Mouse (Mus musculus) leukemia stem cell, adult 10-12 weeks (primary cell): ENCODE data around the gene Tmem179b. TPM values are rescaled to one million over a fixed set of nuclear protein-coding genes. Genes with fewer than 3 reads are reported as not detected.

Experiments used
- polyA plus RNA-seq: library from polyadenylated mRNA; stranded (reverse); fragments of >175 nt; gene quantifications from 2 replicates; pipeline ENCODE4 v1.2.3, GENCODE M21; 2012; ENCODE audit warnings: low replicate concordance

Tmem179b gene
- 19.3 and 85.5 TPM in 2 replicates for polyA plus RNA-seq

DNA sequence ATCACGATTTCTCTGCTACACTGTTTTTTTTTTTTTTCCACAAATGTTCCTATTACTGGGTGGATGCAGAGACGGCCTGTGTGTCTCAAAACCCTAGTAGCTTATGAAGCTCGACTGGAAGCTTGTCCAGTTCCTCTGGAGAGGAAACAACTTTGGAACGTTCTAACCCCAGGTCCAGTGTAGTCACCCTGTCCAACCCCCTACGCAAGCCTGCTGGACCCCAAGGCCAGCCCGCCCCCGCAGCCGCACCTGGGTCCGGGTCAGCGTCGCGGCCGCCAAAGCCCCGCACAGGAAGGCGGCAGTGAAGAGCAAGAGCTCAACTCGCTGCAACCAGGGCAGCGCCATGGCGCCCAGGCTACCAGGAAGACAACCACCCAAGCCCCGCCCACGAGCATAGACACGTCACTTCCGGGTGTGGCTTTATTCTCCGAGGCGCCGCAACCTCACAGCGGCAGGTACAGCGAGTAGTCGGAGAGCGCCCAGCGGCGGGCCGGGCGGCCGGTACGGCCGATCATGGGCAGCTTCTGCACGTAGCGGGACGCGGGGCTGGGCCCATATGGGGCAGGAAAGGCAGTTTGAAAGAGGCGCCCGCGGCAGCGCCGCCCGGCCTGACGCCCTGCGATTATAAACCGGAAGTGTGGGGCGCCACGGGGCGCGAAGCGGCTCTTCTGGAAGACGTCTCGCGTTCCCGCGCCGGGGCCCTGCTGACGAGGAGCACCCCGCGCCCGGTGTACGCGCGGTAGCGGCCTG is at the start of gene Tmem179b:
TSS of gene Tmem179b (minus strand) at position 382 of the 750 bp plus-strand sequence.

DNA sequence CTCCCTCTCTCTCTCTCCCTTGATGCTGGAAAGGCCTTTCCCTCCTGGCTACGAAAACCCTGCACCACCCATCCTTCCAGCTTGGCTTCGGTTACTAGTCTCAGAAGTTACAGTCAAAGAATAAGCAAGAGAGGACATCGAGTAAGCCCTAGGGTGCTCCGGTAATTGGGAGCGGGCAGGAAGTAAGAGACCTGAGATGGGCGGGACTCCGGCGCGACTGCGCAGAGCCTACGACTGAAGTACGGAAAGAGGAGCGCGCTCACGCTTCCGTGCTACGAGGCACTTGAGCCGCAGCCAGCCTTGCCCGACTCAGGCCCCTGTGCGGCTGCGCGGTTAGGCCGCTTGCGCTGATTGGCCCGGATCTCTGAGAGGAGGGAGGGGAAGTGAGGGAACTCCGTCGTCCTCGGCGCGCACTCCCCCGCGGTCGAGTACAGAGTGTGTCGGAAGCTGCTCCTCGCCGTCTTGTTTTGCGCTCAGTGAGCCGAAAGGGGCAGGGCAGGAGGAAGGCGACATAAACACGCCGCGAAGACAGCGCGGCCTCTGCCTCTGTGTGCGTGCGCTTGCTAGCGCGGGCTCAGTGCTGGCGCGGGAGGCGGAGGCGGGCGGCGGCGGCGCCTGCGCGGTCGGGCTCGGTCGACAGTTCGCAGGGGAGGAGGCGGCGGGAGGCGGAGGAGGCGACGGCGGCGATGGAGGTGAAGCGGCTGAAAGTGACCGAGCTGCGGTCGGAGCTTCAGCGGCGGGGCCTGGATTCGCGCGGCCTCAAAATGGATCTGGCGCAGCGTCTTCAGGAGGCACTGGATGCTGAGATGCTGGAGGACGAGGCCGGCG is 45.5 kb upstream of the Tmem179b start, which contains the start of gene Hnrnpul2:
TSS of gene Hnrnpul2 (plus strand) at position 415 of the 828 bp plus-strand sequence.

GRCm38 (mm10) chr19:8818801-8819595 is 44.7 kb upstream of the Tmem179b start, which contains the start of gene Ttc9c:
Gene Ttc9c (minus strand): TSS chr19:8819333.

DNA sequence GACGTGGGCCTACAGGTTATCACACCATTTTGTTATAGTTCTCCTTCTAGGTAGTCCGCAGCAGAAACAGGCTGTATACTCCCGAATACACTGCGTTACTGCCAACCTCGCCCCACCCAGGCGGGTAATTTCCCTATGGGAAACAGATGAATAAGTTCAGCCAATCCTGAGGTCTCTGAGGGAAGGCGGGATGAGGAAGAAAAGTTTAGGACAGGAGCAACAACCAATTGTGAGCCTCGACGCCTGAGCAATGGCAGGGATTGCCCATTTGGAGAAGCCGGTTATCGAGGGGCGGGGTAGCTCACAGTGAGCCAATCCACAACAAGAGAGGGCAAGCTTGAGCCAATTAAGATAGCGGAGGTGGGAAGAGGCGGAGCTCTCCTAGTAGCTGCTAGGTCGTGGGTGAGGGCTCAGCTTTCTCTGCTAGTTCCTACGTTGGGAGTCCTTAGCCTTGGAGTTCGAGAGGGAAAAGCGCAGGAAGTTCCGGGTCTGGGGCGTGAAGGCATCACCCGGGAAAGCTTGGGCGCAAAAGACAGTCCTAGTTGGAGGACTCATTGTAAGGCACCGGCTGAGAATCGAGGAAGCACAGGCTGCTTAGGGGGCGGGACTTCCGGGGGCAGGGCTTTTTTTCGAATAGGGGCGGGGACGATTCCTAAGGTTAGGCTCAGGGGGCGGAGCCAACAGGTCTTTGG is 28.0 kb upstream of the Tmem179b start, which contains the start of gene Zbtb3:
TSS of gene Zbtb3 (plus strand) at position 426 of the 692 bp plus-strand sequence.

DNA sequence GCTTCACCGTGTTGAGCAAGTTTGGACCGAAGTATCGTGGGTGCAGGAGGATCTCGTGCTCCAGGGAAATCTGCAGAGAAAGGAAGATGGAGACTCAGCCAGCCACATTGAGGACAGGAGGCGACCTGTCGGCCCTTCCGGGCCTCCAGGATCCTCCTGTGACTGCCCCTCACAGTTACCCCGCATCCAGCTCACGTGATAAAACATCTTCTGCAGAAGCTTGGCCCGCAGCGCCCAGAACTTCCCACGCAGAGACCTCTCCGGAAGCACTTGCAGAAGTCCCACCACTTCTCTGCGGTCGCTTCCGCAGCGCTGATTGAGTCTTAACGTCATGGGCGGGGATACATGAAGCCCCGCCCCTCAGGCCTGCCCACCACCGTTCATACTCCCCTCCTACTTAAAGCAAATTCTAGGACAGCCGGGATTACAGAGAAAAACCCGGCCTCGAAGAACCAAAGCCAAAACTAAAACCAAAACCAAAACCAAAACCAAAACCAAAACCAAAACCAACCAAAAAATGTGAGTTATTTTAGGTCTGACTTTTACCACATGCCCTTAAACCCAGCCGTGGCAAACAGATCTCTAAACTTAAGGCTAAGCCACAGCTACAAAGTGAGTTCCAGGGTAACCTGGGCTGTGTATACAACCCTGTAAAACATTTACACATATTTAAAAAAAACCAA is 24.1 kb upstream of the Tmem179b start, which contains the start of gene Polr2g:
TSS of gene Polr2g (minus strand) at position 314 of the 683 bp plus-strand sequence.

GRCm38 (mm10) chr19:8786008-8786781 is 11.9 kb upstream of the Tmem179b start, which contains the start of gene Taf6l:
Gene Taf6l (minus strand): TSS chr19:8786417.

GRCm38 (mm10) chr19:8770567-8771270 is 3.5 kb downstream of the Tmem179b start, which contains the start of gene Tmem223:
Gene Tmem223 (plus strand): TSS chr19:8770996.

DNA sequence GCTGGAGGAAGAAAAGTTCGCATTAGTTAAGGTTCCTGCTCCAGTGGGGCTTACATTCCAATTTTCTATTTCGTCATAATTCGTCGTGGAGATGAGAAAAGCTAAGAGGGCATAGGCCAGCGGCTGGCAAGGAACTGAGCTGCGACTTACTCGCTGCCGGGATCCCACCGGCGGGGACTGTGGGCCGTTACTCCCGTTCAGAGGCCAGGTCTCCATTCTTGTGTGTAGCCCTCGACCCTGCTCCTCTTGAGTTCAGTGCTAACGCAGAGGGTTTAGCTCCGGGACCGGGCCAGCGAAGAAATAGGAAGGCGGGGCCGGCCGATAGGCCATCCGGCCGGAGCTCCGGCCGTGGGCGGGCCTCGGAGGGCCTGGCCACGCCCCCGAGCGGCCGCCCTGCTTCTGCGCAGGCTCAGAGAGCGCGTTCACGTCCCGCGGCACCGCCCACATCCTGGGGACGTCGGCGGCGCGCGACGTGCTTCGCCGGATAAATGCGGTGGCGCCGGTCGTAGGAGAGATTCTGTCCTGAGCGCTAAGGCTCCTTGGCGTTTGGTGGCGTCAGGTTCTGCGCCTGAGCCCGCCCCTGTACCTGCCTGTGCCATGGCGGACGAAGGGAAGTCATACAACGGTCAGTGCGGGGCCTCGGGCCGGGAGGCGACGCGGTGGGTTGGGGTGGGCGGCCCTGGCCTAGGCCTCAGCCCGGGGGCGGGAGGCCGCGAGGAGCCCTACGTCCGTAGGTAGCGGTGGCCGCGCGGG is 17.5 kb downstream of the Tmem179b start, which contains the start of gene Nxf1:
TSS of gene Nxf1 (plus strand) at position 439 of the 753 bp plus-strand sequence.

DNA sequence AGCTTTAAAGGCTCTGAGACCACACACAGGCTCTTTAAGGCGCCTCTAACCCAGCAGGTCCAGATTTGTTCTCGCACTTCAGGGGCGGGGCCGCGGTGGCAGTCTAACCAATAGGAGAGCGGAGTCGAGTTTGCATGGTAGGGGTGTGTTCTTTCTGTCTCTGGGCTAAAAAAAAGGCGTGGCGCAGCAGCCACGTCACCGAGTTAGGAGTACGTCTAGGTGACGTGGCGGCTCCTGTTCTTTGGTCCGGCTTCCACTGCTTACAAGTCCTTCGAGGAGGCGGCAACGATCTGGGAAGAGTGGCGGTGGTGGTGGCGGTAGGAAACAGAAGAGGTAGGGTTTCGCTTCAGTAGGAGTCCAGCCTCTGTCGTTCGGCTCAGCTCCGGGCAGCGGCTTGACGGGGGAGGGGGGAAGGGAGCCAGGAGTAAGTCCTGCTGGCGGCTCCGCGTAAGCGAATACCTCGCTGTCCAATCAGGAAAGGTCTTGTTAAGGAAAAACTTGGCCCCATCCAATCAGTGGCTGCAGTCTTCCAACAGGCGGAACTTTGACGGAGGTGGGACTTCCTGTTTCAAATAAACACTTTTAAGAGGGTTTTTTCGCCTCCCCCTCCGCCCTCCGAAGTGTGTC is 32.9 kb downstream of the Tmem179b start, which contains the start of gene Stx5a:
TSS of gene Stx5a (plus strand) at position 171 of the 627 bp plus-strand sequence.

DNA sequence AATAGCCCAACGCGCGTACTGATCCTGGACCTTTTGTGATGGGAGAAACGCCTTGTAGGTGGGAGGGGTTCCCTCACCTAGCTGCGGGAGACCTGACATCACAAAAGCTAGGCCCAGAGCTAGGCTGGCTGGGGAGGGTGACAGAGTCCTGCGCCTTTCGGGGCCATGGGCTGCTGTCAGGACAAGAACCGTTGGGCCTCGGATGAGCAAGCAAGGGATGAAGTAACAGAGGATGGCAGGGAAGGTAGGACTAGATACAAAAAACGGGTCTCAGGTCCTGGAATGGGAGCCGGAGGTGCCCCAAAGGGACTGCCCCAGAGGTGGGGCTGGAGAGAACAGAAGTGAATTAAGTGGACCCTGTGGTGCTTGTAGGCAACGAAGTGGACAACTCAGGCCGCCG is 33.7 kb downstream of the Tmem179b start, which contains the start of gene 1700092M07Rik:
TSS of gene 1700092M07Rik (plus strand) at position 116 of the 400 bp plus-strand sequence.

GRCm38 (mm10) chr19:8735389-8736159 is 38.7 kb downstream of the Tmem179b start, which contains the start of gene Wdr74:
Gene Wdr74 (plus strand): TSS chr19:8735827.

DNA sequence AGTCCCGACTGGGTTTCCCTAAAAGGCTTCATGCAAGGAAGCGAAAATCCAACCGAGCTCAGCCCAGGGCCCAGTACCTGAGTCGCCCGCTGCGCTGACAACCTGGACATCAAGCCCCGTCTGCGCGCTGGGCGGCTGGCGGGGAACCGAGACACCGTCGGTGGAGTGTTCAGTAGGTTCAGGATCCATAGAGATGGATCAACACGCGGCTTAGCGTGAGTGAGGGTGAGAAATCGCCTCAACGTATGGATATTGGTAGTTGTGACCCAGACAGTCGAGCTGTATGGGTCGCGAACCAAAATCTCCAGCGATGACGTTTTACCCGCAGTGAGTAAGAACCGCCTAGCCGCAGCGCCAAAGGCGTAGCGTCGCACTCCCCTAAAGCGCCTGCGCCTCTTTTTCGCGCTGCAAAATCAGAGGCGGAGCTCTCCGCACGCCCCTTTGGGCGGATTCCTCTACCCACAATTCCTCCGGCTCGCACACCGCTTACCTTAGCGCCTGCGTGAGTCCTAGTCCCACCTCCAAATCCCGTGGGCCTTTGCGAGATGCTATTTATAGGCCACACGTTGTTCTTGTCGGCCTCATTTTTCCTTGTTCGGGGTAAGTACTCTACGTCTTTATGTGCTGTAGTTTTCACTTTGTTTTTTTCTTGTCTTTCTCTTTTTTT is 51.2 kb downstream of the Tmem179b start, which contains the start of gene Slc3a2:
TSS of gene Slc3a2 (minus strand) at position 463 of the 667 bp plus-strand sequence.

